Mouse (Mus musculus) liver, postnatal 0 days (tissue): ENCODE results near the gene Bcl7c.

Experiments used
- CTCF ChIP-seq: sonication (generic); IDR thresholded peaks from 2 replicates; pipeline ENCODE4 v1.5.1; 2016; ENCODE audit warnings: antibody characterized with exemption, low read depth
- EP300 ChIP-seq: IDR thresholded peaks from 2 replicates; pipeline ENCODE4 v1.6.1; 2016; ENCODE audit warnings: antibody characterized with exemption, low read depth, mild to moderate bottlenecking

DNA sequence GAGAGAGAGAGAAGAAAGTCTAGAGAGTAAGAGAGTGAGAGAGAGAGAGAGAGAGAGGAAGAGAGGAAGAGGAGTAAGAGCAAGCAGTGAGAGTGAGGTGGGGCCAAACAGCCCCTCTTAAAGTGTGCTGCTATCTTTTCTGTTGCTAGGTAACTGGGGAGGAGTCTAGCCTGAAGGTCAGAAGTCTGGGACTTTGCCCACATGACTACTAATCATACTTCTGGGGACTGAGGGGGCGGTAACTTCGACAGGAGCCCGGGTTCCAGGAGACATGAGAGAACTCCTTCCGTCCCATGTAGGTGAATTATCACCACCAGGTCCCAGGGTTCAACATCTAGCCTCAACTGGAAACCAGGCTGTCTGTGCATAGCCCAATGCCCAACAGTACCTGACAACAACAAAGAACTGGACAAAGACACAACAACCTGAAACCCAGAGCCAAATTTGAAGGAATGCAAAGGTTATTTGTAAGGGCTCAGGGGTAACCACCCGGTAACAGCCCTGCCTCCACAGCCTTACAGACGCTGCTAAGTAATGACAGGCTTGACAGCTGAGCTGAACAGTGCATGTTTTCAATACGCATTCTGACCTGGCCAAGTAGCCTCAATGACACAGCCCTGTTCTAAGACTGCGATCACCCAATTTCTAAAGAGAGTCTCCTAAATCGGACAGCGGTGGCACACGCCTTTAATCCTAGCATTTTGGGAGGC lies 21.8 kb downstream of the Bcl7c start:
- no peak for TF ChIP-seq EP300
- no peak for TF ChIP-seq CTCF
